Mouse (Mus musculus): ENCODE measurements at regions not wholly inside any gene's neighbourhood (a gene's known extent, or its start where the extent isn't known, plus 50 kb on each side); places are given as distances from the start of the nearest gene placed in this dataset.

DNA sequence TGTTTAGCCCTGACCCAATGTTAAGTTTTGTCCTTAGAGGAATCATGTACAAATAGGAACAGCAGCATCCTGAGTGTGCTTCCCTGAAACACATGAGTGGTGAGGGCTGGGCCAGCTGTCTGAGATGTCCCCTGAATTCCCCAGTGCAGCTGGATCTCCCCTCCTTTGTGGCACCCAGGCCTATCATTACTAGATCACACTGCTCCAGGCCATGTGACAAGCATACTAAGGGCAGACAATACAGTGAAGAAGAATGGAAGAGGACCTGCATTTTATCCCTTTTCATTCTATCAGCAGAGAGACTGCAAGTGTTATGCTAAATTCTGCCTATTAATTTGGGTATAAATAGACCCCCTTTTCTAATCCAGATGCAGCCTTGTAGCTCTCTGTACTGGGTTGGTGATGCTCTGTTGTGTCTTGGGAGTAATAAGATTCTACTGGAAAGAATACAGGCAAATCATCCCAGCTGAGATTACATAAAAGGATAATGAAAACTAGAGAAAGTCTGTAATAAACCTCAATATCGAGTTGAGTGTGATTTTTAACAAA lies 418.3 kb downstream of the Brinp2 start:
- TF ChIP-seq CHD2 (IDR thresholded peaks at IDR 0.05; ENCODE audit: low read depth, low read length) (no peak), ZC3H11A (IDR thresholded peaks at IDR 0.05; ENCODE audit: borderline replicate concordance, low read depth, low read length) (no peak), HCFC1 (IDR thresholded peaks at IDR 0.05; ENCODE audit: borderline replicate concordance, insufficient read depth, low read length) (no peak), MAFK (IDR thresholded peaks at IDR 0.05; ENCODE audit: insufficient read depth, low read depth, low read length) (no peak)
